Mouse (Mus musculus): ENCODE data around the gene Mpig6b. TPM values are rescaled to one million over a fixed set of nuclear protein-coding genes. Genes with fewer than 3 reads are reported as not detected.

Mpig6b gene
- polyA plus RNA-seq, 1 experiment from 2014 or later: 0.56 TPM

- Histone ChIP-seq H3K4me2 (no peak overlapping the region), H3K4me1 (no peaks in the 10 kb centered on the region), H3K9me3 (replicated peaks) (no peaks in the 10 kb centered on the region), H3K27ac (no peak overlapping the region), H3K27me3 (no peaks in the 10 kb centered on the region), H3K9ac (no peak overlapping the region), H3K4me3 (no peak overlapping the region), H3K36me3 (ENCODE audit: poor library complexity, severe bottlenecking) (peaks cover 86% of the 10 kb centered on the region)
- ATAC-seq: no peak
- WGBS: 72% methylated on average over 10 of the region's 10 CpGs
Measured at GRCm38 (mm10) chr17:35100196-35100765, 34.3 kb upstream of the Mpig6b start.

GRCm38 (mm10) chr17:35097164-35097655 is 31.2 kb upstream of the Mpig6b start:
- no peaks in the 10 kb centered on the region for H3K4me1 ChIP-seq
- H3K27ac ChIP-seq: no peak overlapping the region
- peaks cover 99% of the 10 kb centered on the region for H3K36me3 ChIP-seq (ENCODE audit: poor library complexity, severe bottlenecking)
- H3K4me3 ChIP-seq: no peak overlapping the region
- no peak overlapping the region for H3K4me2 ChIP-seq
- H3K27me3 ChIP-seq: no peaks in the 10 kb centered on the region
- H3K9me3 ChIP-seq (replicated peaks): no peaks in the 10 kb centered on the region
- no peak for ATAC-seq
- 84% methylated on average over 12 of the region's 12 CpGs for WGBS
- H3K9ac ChIP-seq: no peak overlapping the region

- H3K4me1 ChIP-seq: no peaks in the 10 kb centered on the region
- no peak overlapping the region for H3K9ac ChIP-seq
- H3K27ac ChIP-seq: no peak overlapping the region
- H3K4me2 ChIP-seq: no peak overlapping the region
- ATAC-seq: no peak
- H3K4me3 ChIP-seq: no peak overlapping the region
- H3K9me3 ChIP-seq (replicated peaks): no peaks in the 10 kb centered on the region
- WGBS: 85% methylated on average over 12 of the region's 12 CpGs
- peaks cover 98% of the 10 kb centered on the region for H3K36me3 ChIP-seq (ENCODE audit: poor library complexity, severe bottlenecking)
- no peaks in the 10 kb centered on the region for H3K27me3 ChIP-seq
Measured at GRCm38 (mm10) chr17:35096597-35096996, 30.6 kb upstream of the Mpig6b start.

- H3K4me3 ChIP-seq: no peak overlapping the region
- WGBS: 94% methylated on average over 15 of the region's 15 CpGs
- peaks cover 82% of the 10 kb centered on the region for H3K36me3 ChIP-seq (ENCODE audit: poor library complexity, severe bottlenecking)
- no peak overlapping the region; the same call in 1 of the 2 replicates for H3K9ac ChIP-seq
- peaks cover 19% of the 10 kb centered on the region for H3K4me1 ChIP-seq
- no peaks in the 10 kb centered on the region for H3K27me3 ChIP-seq
- no peak for ATAC-seq
- no peak overlapping the region for H3K27ac ChIP-seq
- no peak overlapping the region for H3K4me2 ChIP-seq
- H3K9me3 ChIP-seq (replicated peaks): no peaks in the 10 kb centered on the region
Measured at GRCm38 (mm10) chr17:35094475-35095365, 28.7 kb upstream of the Mpig6b start.

GRCm38 (mm10) chr17:35092403-35093198 is 26.6 kb upstream of the Mpig6b start:
- no peak overlapping the region for H3K9ac ChIP-seq
- WGBS: 96% methylated on average over 14 of the region's 14 CpGs
- peaks cover 61% of the 10 kb centered on the region for H3K36me3 ChIP-seq (ENCODE audit: poor library complexity, severe bottlenecking)
- H3K4me3 ChIP-seq: no peak overlapping the region
- no peaks in the 10 kb centered on the region for H3K9me3 ChIP-seq (replicated peaks)
- no peak overlapping the region for H3K27ac ChIP-seq
- no peaks in the 10 kb centered on the region for H3K27me3 ChIP-seq
- no peak for ATAC-seq
- peaks cover 19% of the 10 kb centered on the region for H3K4me1 ChIP-seq
- no peak overlapping the region for H3K4me2 ChIP-seq

- ATAC-seq: 0 out of 2 replicates have a peak, but pooled peaks have one; percentile 13
- H3K9ac ChIP-seq: peak overlapping the region; percentile 90
- WGBS: 65% methylated on average over 8 of the region's 8 CpGs
- 0 out of 2 replicates have a peak, but pooled peaks cover 3% of the 10 kb centered on the region for H3K27me3 ChIP-seq
- peaks cover 19% of the 10 kb centered on the region for H3K4me1 ChIP-seq
- H3K36me3 ChIP-seq (ENCODE audit: poor library complexity, severe bottlenecking): peaks cover 39% of the 10 kb centered on the region
- H3K4me3 ChIP-seq: peak overlapping the region; percentile 60
- peak overlapping the region; percentile 69 for H3K4me2 ChIP-seq
- peak overlapping the region; percentile 96 for H3K27ac ChIP-seq
- no peaks in the 10 kb centered on the region for H3K9me3 ChIP-seq (replicated peaks)
Measured at GRCm38 (mm10) chr17:35090166-35090932, 24.4 kb upstream of the Mpig6b start.

GRCm38 (mm10) chr17:35088825-35089644 is 23.1 kb upstream of the Mpig6b start, which contains the start of gene Abhd16a:
TSS of gene Abhd16a (plus strand) at chr17:35089263.
- 4% methylated on average over 52 of the region's 67 CpGs for WGBS
- H3K4me3 ChIP-seq: peak within 1 kb of the TSS; percentile 60
- H3K4me1 ChIP-seq: peaks cover 19% of the 10 kb centered on the region
- peak; percentile 98 for ATAC-seq
- 0 out of 2 replicates have a peak, but pooled peaks cover 3% of the 10 kb centered on the region for H3K27me3 ChIP-seq
- H3K36me3 ChIP-seq (ENCODE audit: poor library complexity, severe bottlenecking): peaks cover 25% of the 10 kb centered on the region
- no peaks in the 10 kb centered on the region for H3K9me3 ChIP-seq (replicated peaks)
- peak within 1 kb of the TSS; percentile 69 for H3K4me2 ChIP-seq
- H3K9ac ChIP-seq: peak within 1 kb of the TSS; percentile 90
- H3K27ac ChIP-seq: peak within 1 kb of the TSS; percentile 96

GRCm38 (mm10) chr17:35088151-35088550 is 22.2 kb upstream of the Mpig6b start:
- Histone ChIP-seq H3K4me1 (peaks cover 19% of the 10 kb centered on the region), H3K9ac (no peak overlapping the region), H3K27ac (no peak overlapping the region), H3K36me3 (ENCODE audit: poor library complexity, severe bottlenecking) (peaks cover 17% of the 10 kb centered on the region), H3K9me3 (replicated peaks) (no peaks in the 10 kb centered on the region), H3K4me2 (no peak overlapping the region), H3K27me3 (0 out of 2 replicates have a peak, but pooled peaks cover 3% of the 10 kb centered on the region), H3K4me3 (no peak overlapping the region)
- ATAC-seq: no peak
- WGBS: 61% methylated on average over 2 of the region's 2 CpGs

GRCm38 (mm10) chr17:35085208-35085865 is 19.4 kb upstream of the Mpig6b start, which contains the start of gene Ly6g6f:
TSS of gene Ly6g6f (minus strand) at chr17:35085610.
- no peak within 1 kb of the TSS for H3K27ac ChIP-seq
- H3K4me3 ChIP-seq: no peak within 1 kb of the TSS
- 0 out of 2 replicates have a peak, but pooled peaks cover 3% of the 10 kb centered on the region for H3K27me3 ChIP-seq
- no peaks in the 10 kb centered on the region for H3K36me3 ChIP-seq (ENCODE audit: poor library complexity, severe bottlenecking)
- H3K9me3 ChIP-seq (replicated peaks): no peaks in the 10 kb centered on the region
- no peak within 1 kb of the TSS for H3K9ac ChIP-seq
- peaks cover 12% of the 10 kb centered on the region for H3K4me1 ChIP-seq
- WGBS: 85% methylated on average over 7 of the region's 7 CpGs
- H3K4me2 ChIP-seq: no peak within 1 kb of the TSS
- no peak for ATAC-seq

- Histone ChIP-seq H3K36me3 (ENCODE audit: poor library complexity, severe bottlenecking) (no peaks in the 10 kb centered on the region), H3K4me2 (no peak overlapping the region), H3K4me3 (no peak overlapping the region), H3K27me3 (0 out of 2 replicates have a peak, but pooled peaks cover 3% of the 10 kb centered on the region), H3K9me3 (replicated peaks) (no peaks in the 10 kb centered on the region), H3K4me1 (0 out of 2 replicates have a peak, but pooled peaks cover 5% of the 10 kb centered on the region), H3K9ac (no peak overlapping the region), H3K27ac (no peak overlapping the region)
- ATAC-seq: no peak
- 82% methylated on average over 3 of the region's 3 CpGs for WGBS
Measured at GRCm38 (mm10) chr17:35083929-35084497, 18.0 kb upstream of the Mpig6b start.

Data from forebrain, embryonic 13.5 days (tissue).